Mouse (Mus musculus) megakaryocyte, embryonic 14.5 days (primary cell): ENCODE results near the gene Fars2. TPM values are rescaled to one million over a fixed set of nuclear protein-coding genes. Genes with fewer than 3 reads are reported as not detected.

ENCODE experiments used
- H3K27me3 ChIP-seq: replicated peaks from 2 replicates; pipeline ENCODE3; 2012; ENCODE audit warnings: inconsistent platforms
- H3K36me3 ChIP-seq: replicated peaks from 2 replicates; pipeline ENCODE3; 2012; ENCODE audit warnings: low read length, inconsistent platforms, mixed read lengths
- H3K4me1 ChIP-seq: 2 replicates; pipeline ENCODE4 v1.6.1; 2012; ENCODE audit warnings: inconsistent platforms
- H3K4me3 ChIP-seq: replicated peaks from 2 replicates; pipeline ENCODE3; 2012; ENCODE audit warnings: moderate library complexity, mild to moderate bottlenecking, inconsistent platforms
- H3K9me3 ChIP-seq: 2 replicates; pipeline ENCODE4 v1.6.1; 2012; ENCODE audit warnings: inconsistent platforms
- FLI1 ChIP-seq: IDR thresholded peaks from 2 replicates; pipeline ENCODE4 v1.6.1; 2012; ENCODE audit warnings: low read length, inconsistent platforms, mixed read lengths
- GATA1 ChIP-seq: IDR thresholded peaks from 3 replicates; pipeline ENCODE4 v1.6.1; 2012; ENCODE audit warnings: mixed read lengths, low read length, inconsistent platforms, borderline replicate concordance
- polyA plus RNA-seq: library from polyadenylated mRNA; stranded (reverse); fragments of >175 nt; gene quantifications from 2 replicates; pipeline ENCODE4 v1.2.3, GENCODE M21; 2012; ENCODE audit warnings: low replicate concordance; ENCODE audit not compliant: insufficient read depth

The Fars2 gene
- polyA plus RNA-seq, 1 experiment: 34.4 TPM

GRCm38 (mm10) chr13:36537580-36537979, 420.4 kb downstream of the Fars2 start:
- TF ChIP-seq GATA1: no peak
- no peak for TF ChIP-seq FLI1
- H3K27me3 ChIP-seq: no peaks in the 10 kb centered on the region
- H3K9me3 ChIP-seq: peaks cover 24% of the 10 kb centered on the region
- no peaks in the 10 kb centered on the region for H3K4me1 ChIP-seq
- peaks cover 8% of the 10 kb centered on the region for H3K36me3 ChIP-seq
- no peak overlapping the region for H3K4me3 ChIP-seq

- Histone ChIP-seq H3K4me1 (no peaks in the 10 kb centered on the region), H3K36me3 (peaks cover 8% of the 10 kb centered on the region), H3K27me3 (no peaks in the 10 kb centered on the region), H3K4me3 (no peak overlapping the region), H3K9me3 (peaks cover 20% of the 10 kb centered on the region)
- no peak for TF ChIP-seq FLI1
- no peak for TF ChIP-seq GATA1
Observed at GRCm38 (mm10) chr13:36538385-36538784, 421.2 kb downstream of the Fars2 start.

- H3K36me3 ChIP-seq: peaks cover 8% of the 10 kb centered on the region
- no peaks in the 10 kb centered on the region for H3K4me1 ChIP-seq
- H3K27me3 ChIP-seq: no peaks in the 10 kb centered on the region
- H3K4me3 ChIP-seq: no peak overlapping the region
- peaks cover 28% of the 10 kb centered on the region for H3K9me3 ChIP-seq
- TF ChIP-seq FLI1: no peak
- no peak for TF ChIP-seq GATA1
Observed at GRCm38 (mm10) chr13:36540231-36540630, 423.0 kb downstream of the Fars2 start.

GRCm38 (mm10) chr13:36541287-36541780, 424.1 kb downstream of the Fars2 start:
- Histone ChIP-seq H3K4me3 (no peak overlapping the region), H3K9me3 (peaks cover 30% of the 10 kb centered on the region), H3K4me1 (no peaks in the 10 kb centered on the region), H3K36me3 (peaks cover 8% of the 10 kb centered on the region), H3K27me3 (no peaks in the 10 kb centered on the region)
- TF ChIP-seq FLI1 (no peak), GATA1 (no peak)

- Histone ChIP-seq H3K27me3 (peaks cover 2% of the 10 kb centered on the region), H3K36me3 (no peaks in the 10 kb centered on the region), H3K9me3 (peaks cover 45% of the 10 kb centered on the region), H3K4me3 (no peak overlapping the region), H3K4me1 (no peaks in the 10 kb centered on the region)
- TF ChIP-seq GATA1 (no peak), FLI1 (no peak)
Observed at GRCm38 (mm10) chr13:36550694-36551093, 433.5 kb downstream of the Fars2 start.

- no peak for TF ChIP-seq GATA1
- no peak for TF ChIP-seq FLI1
- Histone ChIP-seq H3K27me3 (no peaks in the 10 kb centered on the region), H3K4me3 (no peak overlapping the region), H3K4me1 (no peaks in the 10 kb centered on the region), H3K9me3 (peaks cover 44% of the 10 kb centered on the region), H3K36me3 (no peaks in the 10 kb centered on the region)
Observed at GRCm38 (mm10) chr13:36552522-36553246, 435.5 kb downstream of the Fars2 start.

- Histone ChIP-seq H3K9me3 (peaks cover 44% of the 10 kb centered on the region), H3K27me3 (no peaks in the 10 kb centered on the region), H3K4me3 (no peak overlapping the region), H3K4me1 (no peaks in the 10 kb centered on the region), H3K36me3 (no peaks in the 10 kb centered on the region)
- TF ChIP-seq FLI1 (no peak), GATA1 (no peak)
Observed at GRCm38 (mm10) chr13:36553247-36553642, 436.0 kb downstream of the Fars2 start.

GRCm38 (mm10) chr13:36554743-36555142, 437.5 kb downstream of the Fars2 start:
- no peaks in the 10 kb centered on the region for H3K4me1 ChIP-seq
- no peaks in the 10 kb centered on the region for H3K27me3 ChIP-seq
- H3K9me3 ChIP-seq: peaks cover 48% of the 10 kb centered on the region
- TF ChIP-seq GATA1 (no peak), FLI1 (no peak)
- H3K36me3 ChIP-seq: no peaks in the 10 kb centered on the region
- no peak overlapping the region for H3K4me3 ChIP-seq

GRCm38 (mm10) chr13:36562447-36563441, 445.5 kb downstream of the Fars2 start:
- Histone ChIP-seq H3K4me3 (no peak overlapping the region), H3K27me3 (peaks cover 2% of the 10 kb centered on the region), H3K36me3 (no peaks in the 10 kb centered on the region), H3K4me1 (no peaks in the 10 kb centered on the region), H3K9me3 (peaks cover 38% of the 10 kb centered on the region)
- TF ChIP-seq FLI1 (no peak), GATA1 (no peak)
